Mouse (Mus musculus) adrenal gland, postnatal 4 days (tissue): Measurements from ENCODE around the gene Spcs2. TPM values are rescaled to one million over a fixed set of nuclear protein-coding genes. Genes with fewer than 3 reads are reported as not detected.
"Not testable (repeated sequence)": the region's sequence is repeated elsewhere in the genome, so short reads cannot be mapped to it uniquely, and the experiment has no call there.

ENCODE experiments used
- DNase-seq, 2 experiments: peaks; one replicate each; pipeline ENCODE4 v3.0.0; 2021 to 2022; ENCODE audit warnings: low spot score in 2 of 2, mixed read lengths in 2 of 2
- total RNA-seq, 2 experiments: library from RNA; stranded (reverse); gene quantifications; 2 replicates each; pipeline ENCODE4 v1.2.3; 2021

Spcs2 gene
- total RNA-seq, 2 experiments from 2014 or later = 173 to 175 TPM

GRCm38 (mm10) chr7:99825511-99825910 lies 37.8 kb downstream of the Spcs2 start:
- no peak for DNase-seq

- no peak for DNase-seq
These were observed 38.4 kb downstream of the Spcs2 start for GRCm38 (mm10) chr7:99824649-99825483.

- no peak for DNase-seq
These were observed 40.1 kb downstream of the Spcs2 start for GRCm38 (mm10) chr7:99823045-99823663.

GRCm38 (mm10) chr7:99822426-99822825 lies 40.8 kb downstream of the Spcs2 start:
- DNase-seq = no peak

- no peak for DNase-seq
These were observed 41.3 kb downstream of the Spcs2 start for GRCm38 (mm10) chr7:99821953-99822352.

GRCm38 (mm10) chr7:99818181-99818725 lies 45.0 kb downstream of the Spcs2 start:
- DNase-seq = not testable (repeated sequence)

GRCm38 (mm10) chr7:99813394-99813793 lies 49.9 kb downstream of the Spcs2 start:
- DNase-seq = no peak

- no peak for DNase-seq
These were observed 51.6 kb downstream of the Spcs2 start for GRCm38 (mm10) chr7:99811661-99812060.

- DNase-seq = no peak
These were observed 52.4 kb downstream of the Spcs2 start for GRCm38 (mm10) chr7:99810814-99811213.

- not testable (repeated sequence) for DNase-seq
These were observed 56.2 kb downstream of the Spcs2 start for GRCm38 (mm10) chr7:99807043-99807442.

- DNase-seq = no peak
These were observed 57.9 kb downstream of the Spcs2 start for GRCm38 (mm10) chr7:99805340-99805739.

GRCm38 (mm10) chr7:99804033-99804432 lies 59.2 kb downstream of the Spcs2 start:
- not testable (repeated sequence) for DNase-seq

- no peak for DNase-seq
These were observed 59.7 kb downstream of the Spcs2 start for GRCm38 (mm10) chr7:99803535-99803934.

GRCm38 (mm10) chr7:99799118-99799517 lies 64.1 kb downstream of the Spcs2 start:
- no peak for DNase-seq

GRCm38 (mm10) chr7:99797911-99798647 lies 65.2 kb downstream of the Spcs2 start:
- DNase-seq = no peak

GRCm38 (mm10) chr7:99797261-99797660 lies 66.0 kb downstream of the Spcs2 start:
- no peak for DNase-seq

GRCm38 (mm10) chr7:99796471-99796870 lies 66.8 kb downstream of the Spcs2 start:
- DNase-seq = no peak

- no peak for DNase-seq
These were observed 67.9 kb downstream of the Spcs2 start for GRCm38 (mm10) chr7:99795192-99795981.

- no peak for DNase-seq
These were observed 69.2 kb downstream of the Spcs2 start for GRCm38 (mm10) chr7:99794096-99794495.

- no peak for DNase-seq
These were observed 72.4 kb downstream of the Spcs2 start for GRCm38 (mm10) chr7:99790816-99791215.

- DNase-seq = no peak
These were observed 74.7 kb downstream of the Spcs2 start for GRCm38 (mm10) chr7:99788563-99788962.
